Mouse (Mus musculus): ENCODE measurements around the gene Agl. TPM values are rescaled to one million over a fixed set of nuclear protein-coding genes. Genes with fewer than 3 reads are reported as not detected.
"Not testable (repeated sequence)": the region's sequence is repeated elsewhere in the genome, so short reads cannot be mapped to it uniquely, and the experiment has no call there.

The Agl gene
- polyA plus RNA-seq, 1 experiment from 2014 or later, result 15.6 TPM

DNA sequence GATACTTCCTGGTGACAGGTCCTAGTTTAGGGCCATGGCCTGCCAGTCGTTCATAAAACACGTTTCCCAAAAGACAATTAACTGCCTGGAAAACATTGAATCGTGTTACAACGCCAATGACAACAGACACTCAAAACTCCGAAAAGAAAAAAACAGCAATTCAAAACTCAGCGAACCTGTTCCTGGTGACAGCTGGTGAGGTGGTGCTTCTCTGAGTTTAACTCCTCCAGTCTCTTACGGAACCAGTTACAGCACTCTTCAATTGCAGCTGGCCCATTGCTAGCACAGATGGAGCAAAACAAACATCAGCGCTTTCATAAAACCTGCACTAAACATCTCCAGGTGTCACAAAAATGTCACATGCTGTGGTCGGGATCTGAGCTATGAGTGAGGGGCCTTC, 21.4 kb downstream of the Agl start:
- no peaks in the 10 kb centered on the region for H3K9me3 ChIP-seq (replicated peaks; ENCODE audit: control insufficient read depth, low read length)
- no peak overlapping the region for H3K9ac ChIP-seq (replicated peaks; ENCODE audit: low read length)
- WGBS, result 79% methylated on average over 9 of the region's 9 CpGs
- no peaks in the 10 kb centered on the region for H3K4me1 ChIP-seq (ENCODE audit: control insufficient read depth, insufficient read depth, low read length)
- no peak overlapping the region for H3K4me2 ChIP-seq (ENCODE audit: low read depth, low read length)
- no peak overlapping the region for H3K27ac ChIP-seq (replicated peaks; ENCODE audit: low read depth, low read length)
- DNase-seq (ENCODE audit: low spot score), result no peak
- H3K4me3 ChIP-seq (ENCODE audit: low read depth, low read length), result no peak overlapping the region
- H3K27me3 ChIP-seq (ENCODE audit: control insufficient read depth, insufficient read depth, low read length), result no peaks in the 10 kb centered on the region
- H3K36me3 ChIP-seq (replicated peaks; ENCODE audit: control insufficient read depth, insufficient read depth, low read depth, low read length), result no peaks in the 10 kb centered on the region; the same call in none of the 2 replicates
- no peak for ATAC-seq (replicated peaks; ENCODE audit: insufficient number of reproducible peaks, low FRiP score, low TSS enrichment, low read depth)

DNA sequence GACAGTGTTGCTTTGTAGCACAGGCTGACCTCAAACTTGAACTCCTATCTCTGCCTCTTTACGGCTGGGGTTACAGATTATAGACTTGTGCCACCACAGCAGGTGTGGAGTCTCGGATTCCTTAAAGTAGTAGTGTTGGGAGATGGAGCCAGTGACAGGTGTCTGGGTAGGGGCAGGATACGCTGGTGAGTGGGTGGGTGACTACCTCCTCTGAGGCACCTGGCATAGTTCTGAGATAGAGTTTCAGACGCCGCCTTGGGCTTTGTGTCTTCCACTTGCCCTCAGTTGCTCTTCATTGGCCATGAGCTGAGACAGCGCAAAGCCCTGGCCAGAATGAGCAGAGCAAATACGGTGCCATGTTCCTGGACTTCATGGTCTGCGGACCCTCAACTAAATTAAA, 22.1 kb downstream of the Agl start:
- Histone ChIP-seq H3K9me3 (replicated peaks; ENCODE audit: control insufficient read depth, low read length) (no peaks in the 10 kb centered on the region), H3K36me3 (replicated peaks; ENCODE audit: control insufficient read depth, insufficient read depth, low read depth, low read length) (no peaks in the 10 kb centered on the region; the same call in none of the 2 replicates), H3K4me1 (ENCODE audit: control insufficient read depth, insufficient read depth, low read length) (no peaks in the 10 kb centered on the region), H3K4me2 (ENCODE audit: low read depth, low read length) (no peak overlapping the region), H3K9ac (replicated peaks; ENCODE audit: low read length) (no peak overlapping the region), H3K4me3 (ENCODE audit: low read depth, low read length) (no peak overlapping the region), H3K27me3 (ENCODE audit: control insufficient read depth, insufficient read depth, low read length) (no peaks in the 10 kb centered on the region), H3K27ac (replicated peaks; ENCODE audit: low read depth, low read length) (no peak overlapping the region)
- ATAC-seq (replicated peaks; ENCODE audit: insufficient number of reproducible peaks, low FRiP score, low TSS enrichment, low read depth) (no peak), DNase-seq (ENCODE audit: low spot score) (no peak)
- WGBS, result 86% methylated on average over 8 of the region's 8 CpGs

DNA sequence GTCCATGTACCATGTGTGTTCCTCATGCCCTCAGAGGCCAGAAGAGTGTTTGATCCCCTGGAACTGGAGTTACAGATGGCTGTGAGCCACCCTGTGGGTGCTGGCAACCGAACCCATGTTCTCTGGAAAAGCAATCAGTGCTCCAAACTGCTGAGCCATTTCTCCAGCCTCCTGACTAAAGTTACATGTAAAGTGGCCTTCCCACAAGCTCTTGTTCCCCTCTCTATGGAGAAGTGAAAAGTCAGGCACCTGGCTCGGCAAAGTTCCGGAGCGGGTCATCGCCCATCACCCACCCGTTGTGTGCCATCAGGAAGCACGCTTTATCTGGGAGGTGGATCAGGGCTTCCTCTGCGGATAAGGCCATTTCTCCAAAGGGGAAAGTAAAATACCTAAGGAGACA, 23.2 kb downstream of the Agl start:
- Histone ChIP-seq H3K9ac (replicated peaks; ENCODE audit: low read length) (no peak overlapping the region), H3K4me3 (ENCODE audit: low read depth, low read length) (no peak overlapping the region), H3K9me3 (replicated peaks; ENCODE audit: control insufficient read depth, low read length) (no peaks in the 10 kb centered on the region), H3K27me3 (ENCODE audit: control insufficient read depth, insufficient read depth, low read length) (no peaks in the 10 kb centered on the region), H3K4me1 (ENCODE audit: control insufficient read depth, insufficient read depth, low read length) (no peaks in the 10 kb centered on the region), H3K27ac (replicated peaks; ENCODE audit: low read depth, low read length) (no peak overlapping the region), H3K4me2 (ENCODE audit: low read depth, low read length) (no peak overlapping the region), H3K36me3 (replicated peaks; ENCODE audit: control insufficient read depth, insufficient read depth, low read depth, low read length) (no peaks in the 10 kb centered on the region; the same call in none of the 2 replicates)
- ATAC-seq (replicated peaks; ENCODE audit: insufficient number of reproducible peaks, low FRiP score, low TSS enrichment, low read depth) (no peak), DNase-seq (ENCODE audit: low spot score) (no peak)
- 94% methylated on average over 8 of the region's 8 CpGs for WGBS

DNA sequence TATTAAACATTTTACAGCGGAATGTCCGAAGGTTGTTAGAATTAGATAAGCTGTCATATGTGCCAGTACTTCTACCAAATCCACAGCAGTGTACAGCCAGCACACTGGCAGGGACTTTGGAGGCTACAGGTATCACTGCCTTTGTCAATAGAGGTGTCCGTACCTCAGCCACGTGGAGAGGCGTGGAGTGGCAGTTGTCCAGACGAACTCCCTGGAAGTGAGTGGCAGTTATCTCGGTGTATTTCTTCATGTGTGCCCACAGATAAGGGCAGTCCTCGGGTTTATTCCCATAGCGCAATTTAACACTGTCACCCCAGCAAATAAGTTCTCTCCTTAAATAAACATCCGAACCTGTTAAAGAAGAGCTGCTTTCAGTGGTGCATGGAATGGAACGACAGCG, 23.7 kb downstream of the Agl start:
- WGBS, result 90% methylated on average over 12 of the region's 12 CpGs
- Histone ChIP-seq H3K9ac (replicated peaks; ENCODE audit: low read length) (no peak overlapping the region), H3K4me1 (ENCODE audit: control insufficient read depth, insufficient read depth, low read length) (no peaks in the 10 kb centered on the region), H3K27ac (replicated peaks; ENCODE audit: low read depth, low read length) (no peak overlapping the region), H3K9me3 (replicated peaks; ENCODE audit: control insufficient read depth, low read length) (no peaks in the 10 kb centered on the region), H3K27me3 (ENCODE audit: control insufficient read depth, insufficient read depth, low read length) (no peaks in the 10 kb centered on the region), H3K4me3 (ENCODE audit: low read depth, low read length) (no peak overlapping the region), H3K36me3 (replicated peaks; ENCODE audit: control insufficient read depth, insufficient read depth, low read depth, low read length) (no peaks in the 10 kb centered on the region; the same call in none of the 2 replicates), H3K4me2 (ENCODE audit: low read depth, low read length) (no peak overlapping the region)
- DNase-seq (ENCODE audit: low spot score), result no peak
- no peak for ATAC-seq (replicated peaks; ENCODE audit: insufficient number of reproducible peaks, low FRiP score, low TSS enrichment, low read depth)

DNA sequence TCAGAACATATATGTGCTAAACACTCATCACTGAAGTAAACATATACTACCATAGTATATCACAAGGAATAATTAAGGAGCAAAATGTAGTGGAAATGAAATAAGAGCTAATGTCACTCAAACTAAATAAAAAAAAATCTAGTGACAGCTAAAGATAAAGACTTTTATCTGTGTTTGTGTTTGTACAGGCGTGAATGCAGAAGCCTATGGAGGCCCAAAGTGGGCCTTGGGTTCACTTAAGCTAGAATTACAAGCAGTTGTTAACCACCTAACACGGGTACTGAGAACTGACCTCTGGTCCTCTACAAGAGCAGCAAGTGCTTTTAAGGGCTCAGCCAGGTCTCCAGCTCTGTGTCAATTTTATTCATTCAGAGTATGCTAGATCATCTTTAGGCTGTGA, 31.0 kb downstream of the Agl start:
- Histone ChIP-seq H3K4me3 (ENCODE audit: low read depth, low read length) (no peak overlapping the region), H3K27me3 (ENCODE audit: control insufficient read depth, insufficient read depth, low read length) (no peaks in the 10 kb centered on the region), H3K9me3 (replicated peaks; ENCODE audit: control insufficient read depth, low read length) (no peaks in the 10 kb centered on the region), H3K4me1 (ENCODE audit: control insufficient read depth, insufficient read depth, low read length) (no peaks in the 10 kb centered on the region), H3K9ac (replicated peaks; ENCODE audit: low read length) (no peak overlapping the region), H3K36me3 (replicated peaks; ENCODE audit: control insufficient read depth, insufficient read depth, low read depth, low read length) (no peaks in the 10 kb centered on the region; the same call in 1 of the 2 replicates), H3K4me2 (ENCODE audit: low read depth, low read length) (no peak overlapping the region), H3K27ac (replicated peaks; ENCODE audit: low read depth, low read length) (no peak overlapping the region)
- ATAC-seq (replicated peaks; ENCODE audit: insufficient number of reproducible peaks, low FRiP score, low TSS enrichment, low read depth) (no peak), DNase-seq (ENCODE audit: low spot score) (no peak)
- 86% methylated on average over 2 of the region's 2 CpGs for WGBS

DNA sequence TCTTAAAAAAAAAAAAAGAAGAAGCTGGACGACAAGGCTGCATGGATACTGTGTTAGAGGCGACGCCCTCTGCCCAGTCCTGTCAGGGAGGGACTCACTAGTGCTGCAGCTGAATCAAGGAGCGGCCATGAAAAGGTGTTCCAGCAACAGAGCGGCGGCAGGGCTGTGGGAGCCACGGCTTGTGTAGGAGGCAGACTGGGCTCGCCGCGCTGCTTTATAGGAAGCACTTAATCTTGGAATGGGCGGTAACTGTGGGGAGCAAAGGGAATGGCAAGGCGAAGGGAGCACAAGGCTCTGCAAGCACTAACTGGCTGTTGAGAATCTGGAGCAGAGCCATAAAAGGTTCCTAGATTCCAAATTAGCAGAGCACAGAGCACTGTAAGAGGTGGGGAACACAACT, 34.1 kb downstream of the Agl start:
- H3K36me3 ChIP-seq (replicated peaks; ENCODE audit: control insufficient read depth, insufficient read depth, low read depth, low read length), result no peaks in the 10 kb centered on the region
- H3K9me3 ChIP-seq (replicated peaks; ENCODE audit: control insufficient read depth, low read length), result no peaks in the 10 kb centered on the region
- DNase-seq (ENCODE audit: low spot score) (no peak), ATAC-seq (replicated peaks; ENCODE audit: insufficient number of reproducible peaks, low FRiP score, low TSS enrichment, low read depth) (no peak)
- no peak overlapping the region for H3K9ac ChIP-seq (replicated peaks; ENCODE audit: low read length)
- no peak overlapping the region for H3K4me3 ChIP-seq (ENCODE audit: low read depth, low read length)
- no peaks in the 10 kb centered on the region for H3K4me1 ChIP-seq (ENCODE audit: control insufficient read depth, insufficient read depth, low read length)
- H3K27ac ChIP-seq (replicated peaks; ENCODE audit: low read depth, low read length), result no peak overlapping the region
- WGBS, result 85% methylated on average over 12 of the region's 12 CpGs
- H3K27me3 ChIP-seq (ENCODE audit: control insufficient read depth, insufficient read depth, low read length), result no peaks in the 10 kb centered on the region
- no peak overlapping the region for H3K4me2 ChIP-seq (ENCODE audit: low read depth, low read length)

DNA sequence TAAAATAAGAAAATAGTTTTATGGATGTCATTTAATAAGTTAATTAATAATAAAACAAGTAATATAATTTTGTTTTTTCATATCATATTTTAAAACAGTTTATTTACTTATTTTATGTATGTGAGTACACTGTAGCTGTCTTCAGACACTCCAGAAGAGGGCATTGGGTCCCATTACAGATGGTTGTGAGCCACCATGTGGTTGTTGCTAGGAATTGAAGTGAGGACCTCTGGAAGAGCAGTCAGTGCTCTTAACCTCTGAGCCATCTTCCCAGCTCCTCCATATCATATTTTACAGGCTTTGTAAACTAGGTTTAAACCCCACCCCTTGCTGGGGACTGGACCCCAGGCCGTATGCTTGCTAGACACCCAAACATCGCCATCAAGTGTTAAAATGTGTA, 36.4 kb downstream of the Agl start:
- H3K9ac ChIP-seq (replicated peaks; ENCODE audit: low read length), result no peak overlapping the region
- H3K9me3 ChIP-seq (replicated peaks; ENCODE audit: control insufficient read depth, low read length), result no peaks in the 10 kb centered on the region
- no peak overlapping the region for H3K4me2 ChIP-seq (ENCODE audit: low read depth, low read length)
- 89% methylated on average over 2 of the region's 2 CpGs for WGBS
- H3K27me3 ChIP-seq (ENCODE audit: control insufficient read depth, insufficient read depth, low read length), result no peaks in the 10 kb centered on the region
- H3K27ac ChIP-seq (replicated peaks; ENCODE audit: low read depth, low read length), result no peak overlapping the region
- H3K4me1 ChIP-seq (ENCODE audit: control insufficient read depth, insufficient read depth, low read length), result no peaks in the 10 kb centered on the region
- no peaks in the 10 kb centered on the region for H3K36me3 ChIP-seq (replicated peaks; ENCODE audit: control insufficient read depth, insufficient read depth, low read depth, low read length)
- DNase-seq (ENCODE audit: low spot score) (no peak), ATAC-seq (replicated peaks; ENCODE audit: insufficient number of reproducible peaks, low FRiP score, low TSS enrichment, low read depth) (no peak)
- no peak overlapping the region for H3K4me3 ChIP-seq (ENCODE audit: low read depth, low read length)

DNA sequence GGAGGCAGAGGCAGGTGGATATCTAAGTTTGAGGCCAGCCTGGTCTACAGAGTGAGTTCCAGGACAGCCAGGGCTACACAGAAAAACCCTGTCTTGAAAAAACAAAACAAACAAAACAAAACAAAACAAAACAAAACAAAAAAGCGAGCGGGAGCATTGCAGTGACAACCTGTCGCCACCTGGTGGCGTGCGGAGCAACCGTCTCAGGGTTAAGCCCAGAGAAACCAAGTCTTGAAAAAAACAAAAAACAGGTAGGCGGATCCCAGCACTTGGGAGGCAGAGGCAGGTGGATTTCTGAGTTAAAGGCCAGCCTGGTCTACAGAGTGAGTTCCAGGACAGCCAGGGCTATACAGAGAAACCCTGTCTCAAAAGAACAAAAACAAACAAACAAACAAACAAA, 41.0 kb downstream of the Agl start:
- H3K9ac ChIP-seq (replicated peaks; ENCODE audit: low read length); H3K4me2 ChIP-seq (ENCODE audit: low read depth, low read length); H3K4me1 ChIP-seq (ENCODE audit: control insufficient read depth, insufficient read depth, low read length); H3K9me3 ChIP-seq (replicated peaks; ENCODE audit: control insufficient read depth, low read length); H3K27ac ChIP-seq (replicated peaks; ENCODE audit: low read depth, low read length); ATAC-seq (replicated peaks; ENCODE audit: insufficient number of reproducible peaks, low FRiP score, low TSS enrichment, low read depth); H3K36me3 ChIP-seq (replicated peaks; ENCODE audit: control insufficient read depth, insufficient read depth, low read depth, low read length); H3K4me3 ChIP-seq (ENCODE audit: low read depth, low read length); H3K27me3 ChIP-seq (ENCODE audit: control insufficient read depth, insufficient read depth, low read length): not testable (repeated sequence)
- peak; percentile 24 for DNase-seq (ENCODE audit: low spot score)
- 91% methylated on average over 7 of the region's 7 CpGs for WGBS

Data from embryonic facial prominence, embryonic 11.5 days (tissue).